In the genomic region with DNA sequence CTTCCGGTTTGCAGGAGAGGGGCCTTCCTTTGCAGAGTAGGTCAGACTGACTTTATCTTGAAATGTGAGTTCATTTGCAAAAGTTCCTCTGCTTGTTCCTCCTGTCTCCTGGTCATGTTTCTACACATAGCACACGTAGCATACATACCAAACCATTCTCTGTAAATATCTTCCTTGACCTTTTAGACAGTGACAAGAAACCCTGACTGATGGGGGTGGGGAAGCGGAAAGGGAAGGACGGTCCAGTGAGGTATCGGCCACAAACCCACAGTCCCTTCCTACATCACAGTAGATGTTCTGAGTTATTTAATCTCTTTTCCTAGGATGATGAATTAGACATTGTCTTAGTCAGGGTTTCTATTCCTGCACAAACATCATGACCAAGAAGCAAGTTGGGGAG, we compare ENCODE assay signal across 18 mouse cellular contexts. TPM values are rescaled to one million over a fixed set of nuclear protein-coding genes. Genes with fewer than 3 reads are reported as not detected.
"Had no signal": no experiment of that assay in that cellular context is flagged by ENCODE, and none has a peak within 500 bp of the region (broad histone marks: within the 10 kb centered on the region; RNA-seq: fewer than 3 reads in every experiment).

No protein-coding gene starts in this region.

- DNase-seq: kidney, adult 2 months; kidney, postnatal 25 days; layer of hippocampus, adult 9-11 months; liver; lung, adult 18-20 months; lung, postnatal 10 days; lung, postnatal 4 days; thymus, adult 18-20 months; thymus, postnatal 14 days; thymus, postnatal 4 days had no signal

- ATAC-seq: intestine, embryonic 16.5 days; liver, embryonic 12.5 days; midbrain, embryonic 13.5 days; midbrain, embryonic 16.5 days had no signal

RNA-seq across cellular contexts. Expression of gene Il1r2, which starts 27.3 kb away (rescaled TPM):
- total RNA-seq: layer of hippocampus, adult 2 months; left cerebral cortex, postnatal 25 days had no signal
- polyA plus RNA-seq: kidney, embryonic 14.5 days; testis, adult 2 months had no signal
